Comparison of ENCODE assay signal across 28 mouse cellular contexts in the genomic region with DNA sequence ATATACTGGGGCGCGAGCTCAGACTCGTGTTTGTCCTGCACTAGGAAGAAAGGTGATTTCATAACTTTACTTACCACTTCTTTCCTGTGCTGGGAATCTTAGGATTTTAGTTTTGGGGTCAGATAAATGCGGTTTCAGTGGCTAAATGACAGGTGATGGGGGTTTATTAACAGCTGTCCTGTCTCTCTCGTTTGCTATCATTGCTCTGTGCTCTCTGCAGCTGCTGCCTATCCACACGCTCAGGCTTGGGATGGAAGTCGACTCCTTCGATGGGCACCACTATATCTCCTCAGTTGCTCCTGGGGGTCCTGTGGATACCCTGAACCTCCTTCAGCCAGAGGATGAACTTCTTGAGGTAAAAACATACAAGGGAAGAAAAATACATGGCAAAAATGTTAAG.
"Had no signal": no experiment of that assay in that cellular context is flagged by ENCODE, and none has a peak within 500 bp of the region (broad histone marks: within the 10 kb centered on the region; RNA-seq: fewer than 3 reads in every experiment).

No protein-coding gene starts in this region.

- H3K36me3 ChIP-seq: limb, embryonic 15.5 days; liver, embryonic 12.5 days; liver, embryonic 13.5 days; liver, embryonic 15.5 days; lung, embryonic 15.5 days; midbrain, embryonic 10.5 days; midbrain, embryonic 12.5 days; midbrain, embryonic 13.5 days; midbrain, embryonic 15.5 days had no signal

- DNase-seq: left cerebral cortex, postnatal 4 days; liver; liver, embryonic 13.5 days; liver, postnatal 0 days; lung, adult 18-20 months; lung, adult 2 months; lung, embryonic 14.5 days; lung, postnatal 10 days; lung, postnatal 14 days; lung, postnatal 36 days; lung, postnatal 4 days; midbrain, embryonic 14.5 days had no signal

- H3K4me3 ChIP-seq: limb, embryonic 10.5 days; limb, embryonic 12.5 days; limb, embryonic 13.5 days; limb, embryonic 15.5 days; liver, embryonic 12.5 days; liver, embryonic 13.5 days; liver, embryonic 15.5 days; lung, embryonic 15.5 days; megakaryocyte, embryonic 14.5 days; midbrain, embryonic 10.5 days; midbrain, embryonic 12.5 days; midbrain, embryonic 13.5 days; midbrain, embryonic 15.5 days had no signal

- H3K27ac ChIP-seq: limb, embryonic 10.5 days; limb, embryonic 12.5 days; limb, embryonic 13.5 days; limb, embryonic 15.5 days; liver, embryonic 12.5 days; liver, embryonic 13.5 days; liver, embryonic 14.5 days; liver, embryonic 15.5 days; lung, embryonic 15.5 days; macrophage; midbrain, embryonic 10.5 days; midbrain, embryonic 12.5 days; midbrain, embryonic 13.5 days; midbrain, embryonic 15.5 days had no signal

- H3K4me2 ChIP-seq: limb, embryonic 12.5 days; limb, embryonic 13.5 days; limb, embryonic 15.5 days; liver, embryonic 11.5 days; liver, embryonic 12.5 days; liver, embryonic 13.5 days; liver, embryonic 15.5 days; lung, embryonic 14.5 days; lung, embryonic 15.5 days; midbrain, embryonic 11.5 days; midbrain, embryonic 12.5 days; midbrain, embryonic 13.5 days; midbrain, embryonic 15.5 days had no signal

- H3K27me3 ChIP-seq: limb, embryonic 12.5 days; limb, embryonic 13.5 days; limb, embryonic 15.5 days; liver, embryonic 12.5 days; liver, embryonic 13.5 days; liver, embryonic 15.5 days; lung, embryonic 15.5 days; megakaryocyte, embryonic 14.5 days; midbrain, embryonic 12.5 days; midbrain, embryonic 13.5 days; midbrain, embryonic 15.5 days had no signal

- H3K4me1 ChIP-seq: liver, embryonic 12.5 days; liver, embryonic 13.5 days; liver, embryonic 15.5 days; lung, embryonic 15.5 days; midbrain, embryonic 10.5 days; midbrain, embryonic 12.5 days; midbrain, embryonic 15.5 days had no signal
